Mouse (Mus musculus) skeletal muscle tissue, postnatal 0 days (tissue): ENCODE measurements around the gene Ptprb. TPM values are rescaled to one million over a fixed set of nuclear protein-coding genes. Genes with fewer than 3 reads are reported as not detected.

ENCODE experiments used
- polyA plus RNA-seq: library from polyadenylated mRNA; unstranded; fragments of >200 nt; fragmentation: Nextera tagmentation; extraction: Ambion mirVana; gene quantifications from 2 replicates; pipeline ENCODE4 v1.2.1, GENCODE M21; 2015

Gene Ptprb
- polyA plus RNA-seq, result 5.8 and 6.4 TPM in 2 replicates

DNA sequence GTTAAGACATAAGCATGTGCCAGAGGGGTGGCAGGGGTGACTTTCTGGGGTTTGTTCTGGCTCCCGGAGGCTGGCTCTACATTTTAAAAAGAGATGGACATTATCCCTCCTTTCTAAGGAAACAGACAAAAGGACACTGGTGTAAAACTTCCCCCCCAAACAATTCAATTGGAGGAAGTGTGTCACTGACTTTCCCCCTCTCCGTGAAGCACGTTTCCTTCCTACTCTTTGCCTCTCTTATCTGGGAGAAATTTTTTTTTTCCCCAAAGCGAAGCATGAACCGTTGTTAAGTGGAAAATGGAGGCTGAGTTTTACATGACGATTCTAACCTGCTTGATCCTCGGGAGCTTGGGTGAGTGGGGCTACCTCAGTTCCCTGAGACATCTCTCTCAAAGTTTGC lies at the start of gene Ptprb:
Gene Ptprb, plus strand, starts transcription at position 244 of the 400 bp plus-strand sequence.

Other genes starting within 250 kb of the Ptprb start
- not detected in 2 replicates for gene 4933416C03Rik, start 161.6 kb upstream of the Ptprb start, polyA plus RNA-seq
- gene Kcnmb4, start 198.4 kb downstream of the Ptprb start, polyA plus RNA-seq, result 1.3 and 1.5 TPM in 2 replicates